9 mouse cellular contexts compared by ENCODE assay signal in the genomic region with DNA sequence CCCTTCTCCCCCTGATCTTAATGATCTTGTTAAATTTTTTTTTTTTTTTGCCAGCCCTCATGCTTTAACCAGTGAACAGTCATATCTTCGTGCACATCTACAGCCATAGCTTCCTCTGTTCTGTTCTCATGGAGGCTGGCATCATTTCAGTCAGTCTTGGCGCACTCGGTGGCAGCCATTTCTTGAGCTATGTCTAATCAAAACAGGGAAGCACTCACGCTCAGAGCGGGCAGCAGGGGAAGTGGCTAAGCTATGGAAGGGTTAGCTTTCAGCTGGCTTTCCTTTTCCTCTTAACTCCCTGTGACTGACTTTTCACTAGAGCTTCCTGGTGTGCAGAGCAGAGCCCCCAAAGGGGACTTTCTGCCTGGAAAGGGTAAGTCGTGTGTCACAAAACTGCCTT.
DNase-seq lines count a peak whose midpoint lies in the region; ATAC-seq lines count a peak whose summit lies in the region.
"Had no signal": no experiment of that assay in that cellular context is flagged by ENCODE, and none has a peak within 500 bp of the region (broad histone marks: within the 10 kb centered on the region; RNA-seq: fewer than 3 reads in every experiment).

No protein-coding gene starts in this region.

- H3K27me3 ChIP-seq in liver, embryonic 13.5 days: no peaks in the 10 kb centered on the region

- H3K9me3 ChIP-seq in liver, embryonic 13.5 days (replicated peaks): no peaks in the 10 kb centered on the region

- H3K4me2 ChIP-seq in liver, embryonic 13.5 days: peak overlapping the region; percentile 10; the same call in 1 of the 2 replicates

- no peak overlapping the region for H3K4me3 ChIP-seq in liver, embryonic 13.5 days (replicated peaks)

- WGBS in liver, embryonic 13.5 days (ENCODE audit: insufficient replicate concordance): 20% methylated on average over 6 of the region's 6 CpGs

- H3K36me3 ChIP-seq in liver, embryonic 13.5 days: no peaks in the 10 kb centered on the region

- no peak overlapping the region for H3K27ac ChIP-seq in liver, embryonic 13.5 days
- H3K27ac ChIP-seq: liver, embryonic 14.5 days had no signal

- no peak overlapping the region for H3K9ac ChIP-seq in liver, embryonic 13.5 days
- H3K9ac ChIP-seq: liver, embryonic 14.5 days had no signal

- ATAC-seq in frontal cortex, adult (ENCODE audit: low TSS enrichment): peak; percentile 61
- ATAC-seq in liver, embryonic 13.5 days (ENCODE audit: low read depth): no peak

- H3K4me1 ChIP-seq in liver, embryonic 13.5 days (replicated peaks): no peaks in the 10 kb centered on the region

- DNase-seq in frontal cortex, postnatal 14 days (ENCODE audit: low spot score in 2 of 2): no peak
- peak; percentile 10 to 23 for DNase-seq in spleen, postnatal 36 days (ENCODE audit: low spot score in 2 of 2)
- no peak for DNase-seq in spleen, postnatal 14 days (ENCODE audit: low spot score in 2 of 2)
- DNase-seq in liver, embryonic 13.5 days: no peak
- peak; percentile 24 for DNase-seq in right cerebral cortex, postnatal 4 days
- no peak for DNase-seq in ovary, adult 18-20 months (ENCODE audit: low spot score)
- no peak for DNase-seq in frontal cortex, adult 2 months (ENCODE audit: extremely low spot score in 1 of 2, low spot score in 1 of 2)

Comparison
In these comparisons a context has a peak if more than half of its experiments do, and no peak if none do; other contexts are left out.
1. DNase-seq: peak in spleen, postnatal 36 days (2 of 2) and right cerebral cortex, postnatal 4 days (single experiment); none in frontal cortex, postnatal 14 days (0 of 2), spleen, postnatal 14 days (0 of 2), liver, embryonic 13.5 days (single experiment), ovary, adult 18-20 months (single experiment) and frontal cortex, adult 2 months (0 of 2).